Mouse (Mus musculus) embryonic facial prominence, embryonic 14.5 days (tissue): ENCODE measurements at regions not wholly inside any gene's neighbourhood (a gene's known extent, or its start where the extent isn't known, plus 50 kb on each side); places are given as distances from the start of the nearest gene placed in this dataset.

Experiments
- ATAC-seq: fragments of 200-750 bp; cut with Nextera tagmentation; 2 replicates; pipeline ENCODE4 v1.8.0; 2017; ENCODE audit warnings: low read depth, moderate number of reproducible peaks, moderate TSS enrichment
- DNase-seq: peaks from one replicate; pipeline ENCODE4 v3.0.0-alpha.2; 2015; ENCODE audit warnings: low spot score
- H3K27ac ChIP-seq: fragments of 300-500 bp; sonication (generic); replicated peaks from 2 replicates; pipeline ENCODE4 v1.5.1; 2014; ENCODE audit warnings: low read depth, mild to moderate bottlenecking, low read length, moderate library complexity
- H3K27me3 ChIP-seq: fragments of 300-500 bp; sonication (generic); replicated peaks from 2 replicates; pipeline ENCODE4 v1.6.1; 2014; ENCODE audit warnings: low read length; ENCODE audit not compliant: control insufficient read depth, insufficient read depth
- H3K36me3 ChIP-seq: fragments of 300-500 bp; sonication (generic); 2 replicates; pipeline ENCODE4 v1.6.1; 2014; ENCODE audit warnings: low read length, mixed read lengths; ENCODE audit not compliant: control insufficient read depth, insufficient read depth
- H3K4me1 ChIP-seq: fragments of 300-500 bp; sonication (generic); 2 replicates; pipeline ENCODE4 v1.6.1; 2014; ENCODE audit warnings: antibody characterized with exemption, low read length; ENCODE audit not compliant: control insufficient read depth, insufficient read depth
- H3K4me2 ChIP-seq: fragments of 300-500 bp; sonication (generic); 2 replicates; pipeline ENCODE4 v1.6.1; 2014; ENCODE audit warnings: low read depth, mild to moderate bottlenecking, low read length, moderate library complexity, mixed read lengths
- H3K4me3 ChIP-seq: fragments of 300-500 bp; sonication (generic); 2 replicates; pipeline ENCODE4 v1.5.1; 2014; ENCODE audit warnings: low read depth, mild to moderate bottlenecking, low read length
- H3K9ac ChIP-seq: fragments of 300-500 bp; sonication (generic); 2 replicates; pipeline ENCODE4 v1.6.1; 2014; ENCODE audit warnings: low read depth, mild to moderate bottlenecking, low read length, moderate library complexity, mixed read lengths
- H3K9me3 ChIP-seq: fragments of 300-500 bp; sonication (generic); 2 replicates; pipeline ENCODE4 v1.6.1; 2016; ENCODE audit warnings: low read length; ENCODE audit not compliant: control insufficient read depth
- WGBS: fragments of 180-500 bp; shearing (Covaris S2); extraction: QIAGEN DNeasy Blood & Tissue Kit; methylation state at CpG from one replicate; pipeline ENCODE4 v1.1.7; 2014; 5-methylcytosine and 5-hydroxymethylcytosine counted together

DNA sequence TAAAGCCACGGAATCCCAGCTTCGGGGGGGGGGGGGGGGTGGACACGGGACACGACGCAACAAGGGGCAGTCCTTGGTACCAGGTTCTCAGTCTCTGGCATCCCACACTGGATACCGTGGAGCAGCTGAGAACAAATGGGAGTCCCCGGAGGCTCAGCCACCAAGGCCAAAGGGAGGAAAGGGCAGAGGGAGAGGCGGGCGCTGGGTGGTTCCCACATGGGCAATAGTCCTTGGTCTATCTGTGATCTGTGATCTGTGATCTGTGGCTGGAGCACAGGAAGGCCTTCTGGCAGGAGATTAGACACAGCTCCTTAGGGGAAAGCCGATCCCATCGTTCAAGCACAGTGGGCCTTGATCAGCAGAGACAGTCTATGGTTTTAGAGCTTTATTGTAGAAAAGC, 314.0 kb upstream of the Hs6st1 start:
- Histone ChIP-seq H3K4me2 (no peak overlapping the region), H3K4me1 (peaks cover 5% of the 10 kb centered on the region; the same call in 1 of the 2 replicates), H3K27me3 (no peaks in the 10 kb centered on the region), H3K4me3 (no peak overlapping the region), H3K27ac (no peak overlapping the region), H3K9me3 (no peaks in the 10 kb centered on the region), H3K36me3 (no peaks in the 10 kb centered on the region), H3K9ac (no peak overlapping the region)
- ATAC-seq, result no peak
- DNase-seq, result no peak
- 83% methylated on average over 6 of the region's 11 CpGs for WGBS

DNA sequence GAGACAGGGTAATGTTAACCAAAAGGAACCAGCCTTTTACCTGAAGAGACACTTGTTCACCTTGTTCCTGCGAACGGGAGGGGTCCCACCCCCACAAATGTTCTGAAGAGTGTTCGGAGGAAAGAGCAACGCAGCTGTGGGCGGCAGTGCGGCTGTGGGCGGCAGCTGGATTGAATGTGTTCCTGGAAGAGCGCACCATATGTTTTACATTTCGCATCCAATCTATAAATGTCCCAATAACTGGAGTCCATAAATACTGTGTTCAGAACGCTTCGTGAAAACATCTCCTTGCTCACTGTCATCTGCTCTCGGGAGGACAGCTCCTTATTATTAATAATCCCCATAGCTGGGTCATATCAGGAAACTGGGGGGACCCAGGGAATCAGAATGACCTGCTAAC, 309.2 kb upstream of the Hs6st1 start:
- peak; percentile 59 for DNase-seq
- 53% methylated on average over 12 of the region's 12 CpGs for WGBS
- peak overlapping the region; percentile 39 for H3K27ac ChIP-seq

DNA sequence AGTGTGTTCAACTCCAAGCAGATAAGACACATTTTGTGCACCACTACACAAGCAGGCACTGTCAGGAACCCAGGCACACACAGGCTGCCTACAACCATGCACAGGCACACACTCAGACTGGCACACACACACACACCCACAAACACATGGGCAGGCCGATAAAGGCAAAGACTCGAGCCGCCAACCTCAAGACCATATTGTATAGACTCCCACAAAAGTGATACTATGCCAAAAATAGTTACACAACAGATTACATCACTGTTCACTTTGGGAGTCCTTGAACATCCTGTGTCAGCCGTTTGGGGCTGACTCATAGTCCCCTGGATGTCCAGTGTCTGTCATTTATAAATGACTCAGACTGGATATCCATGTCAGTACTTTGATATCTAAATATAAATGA, 308.6 kb upstream of the Hs6st1 start:
- ATAC-seq, result no peak
- Histone ChIP-seq H3K27me3 (no peaks in the 10 kb centered on the region), H3K4me1 (peaks cover 10% of the 10 kb centered on the region; the same call in 1 of the 2 replicates), H3K4me2 (no peak overlapping the region; the same call in 1 of the 2 replicates), H3K4me3 (no peak overlapping the region), H3K9ac (no peak overlapping the region), H3K9me3 (no peaks in the 10 kb centered on the region), H3K36me3 (no peaks in the 10 kb centered on the region), H3K27ac (peak overlapping the region; percentile 39; the same call in 1 of the 2 replicates)
- 71% methylated on average over 4 of the region's 4 CpGs for WGBS
- DNase-seq, result no peak

More for the DNA sequence above, 309.2 kb upstream of the Hs6st1 start:
- ATAC-seq, result no peak
- H3K36me3 ChIP-seq, result no peaks in the 10 kb centered on the region
- no peak overlapping the region; the same call in 1 of the 2 replicates for H3K4me2 ChIP-seq
- H3K9ac ChIP-seq, result no peak overlapping the region
- H3K9me3 ChIP-seq, result no peaks in the 10 kb centered on the region
- H3K4me3 ChIP-seq, result no peak overlapping the region
- H3K4me1 ChIP-seq, result peaks cover 10% of the 10 kb centered on the region; the same call in 1 of the 2 replicates
- no peaks in the 10 kb centered on the region for H3K27me3 ChIP-seq

DNA sequence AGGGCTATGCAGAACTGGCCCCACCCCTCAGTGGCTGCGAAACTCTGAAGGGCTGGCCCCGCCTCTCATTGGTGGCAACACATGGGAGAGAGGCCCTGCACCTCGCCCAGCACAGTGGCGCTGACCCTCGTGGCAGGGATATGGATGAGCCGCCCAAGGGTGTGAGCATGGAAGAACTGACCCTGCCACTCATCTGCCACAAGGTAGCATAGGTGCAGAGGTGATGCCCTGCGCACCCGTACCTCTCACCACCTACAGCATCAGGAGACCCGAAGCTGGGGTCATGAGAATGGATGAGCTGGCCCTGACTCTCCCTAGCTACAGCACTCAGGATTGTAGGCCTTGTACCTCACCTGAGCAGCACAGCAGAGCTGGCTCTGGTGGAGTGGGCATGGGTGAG, 305.1 kb upstream of the Hs6st1 start:
- Histone ChIP-seq H3K9me3 (no peaks in the 10 kb centered on the region), H3K27ac (no peak overlapping the region), H3K36me3 (no peaks in the 10 kb centered on the region), H3K4me3 (no peak overlapping the region), H3K9ac (no peak overlapping the region), H3K27me3 (no peaks in the 10 kb centered on the region), H3K4me1 (peaks cover 10% of the 10 kb centered on the region; the same call in 1 of the 2 replicates), H3K4me2 (no peak overlapping the region)
- WGBS, result 92% methylated on average over 9 of the region's 9 CpGs
- no peak for ATAC-seq
- DNase-seq, result no peak

DNA sequence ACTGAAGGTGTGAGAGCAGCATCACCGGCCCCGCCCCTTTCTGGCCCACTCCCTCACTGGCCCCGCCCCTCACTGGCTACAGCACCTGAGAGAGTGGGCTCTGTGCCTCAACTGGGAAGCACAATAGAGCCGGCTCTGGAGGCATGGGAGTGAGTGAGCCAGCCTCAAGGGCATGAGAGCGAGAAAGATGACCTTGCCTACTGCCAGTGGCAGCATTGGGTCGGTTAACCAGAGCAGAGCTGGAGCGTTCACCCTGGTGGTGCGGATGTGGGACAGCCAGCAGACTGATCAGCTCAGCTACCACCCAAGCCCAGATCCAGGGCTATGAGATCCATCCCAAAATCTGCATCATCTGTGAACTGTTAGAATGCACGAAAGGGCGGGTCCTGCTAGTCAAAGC, 304.7 kb upstream of the Hs6st1 start:
- H3K4me2 ChIP-seq, result no peak overlapping the region
- peaks cover 10% of the 10 kb centered on the region; the same call in 1 of the 2 replicates for H3K4me1 ChIP-seq
- no peak overlapping the region for H3K4me3 ChIP-seq
- no peaks in the 10 kb centered on the region for H3K36me3 ChIP-seq
- WGBS, result 83% methylated on average over 8 of the region's 10 CpGs
- no peak overlapping the region for H3K9ac ChIP-seq
- no peaks in the 10 kb centered on the region for H3K9me3 ChIP-seq
- no peaks in the 10 kb centered on the region for H3K27me3 ChIP-seq
- no peak for ATAC-seq
- no peak for DNase-seq
- no peak overlapping the region for H3K27ac ChIP-seq

DNA sequence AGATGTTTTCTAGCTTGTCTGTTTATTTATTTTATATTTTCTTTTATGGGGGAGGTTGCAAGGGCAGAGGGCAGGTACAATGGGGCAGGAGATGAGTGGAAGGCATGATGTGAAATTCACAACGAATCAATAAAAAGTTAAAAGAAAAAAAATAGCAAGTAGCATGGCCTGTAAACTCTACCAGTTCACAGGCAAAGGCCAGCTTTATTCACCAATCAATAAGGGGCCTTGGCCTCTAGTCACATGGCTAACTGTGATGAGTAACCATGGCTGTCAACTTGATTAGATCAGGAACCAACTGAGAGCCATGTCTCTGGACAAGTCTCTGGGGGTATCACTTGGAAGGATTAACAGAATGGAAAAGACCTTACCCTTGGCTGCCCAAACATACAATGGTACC, 304.1 kb upstream of the Hs6st1 start:
- Histone ChIP-seq H3K9ac (no peak overlapping the region), H3K27me3 (no peaks in the 10 kb centered on the region), H3K36me3 (no peaks in the 10 kb centered on the region), H3K4me3 (no peak overlapping the region), H3K9me3 (no peaks in the 10 kb centered on the region), H3K4me1 (0 out of 2 replicates have a peak, but pooled peaks cover 6% of the 10 kb centered on the region), H3K4me2 (no peak overlapping the region), H3K27ac (no peak overlapping the region)
- DNase-seq, result no peak
- ATAC-seq, result no peak
- 76% methylated on average over 1 of the region's 1 CpGs for WGBS

DNA sequence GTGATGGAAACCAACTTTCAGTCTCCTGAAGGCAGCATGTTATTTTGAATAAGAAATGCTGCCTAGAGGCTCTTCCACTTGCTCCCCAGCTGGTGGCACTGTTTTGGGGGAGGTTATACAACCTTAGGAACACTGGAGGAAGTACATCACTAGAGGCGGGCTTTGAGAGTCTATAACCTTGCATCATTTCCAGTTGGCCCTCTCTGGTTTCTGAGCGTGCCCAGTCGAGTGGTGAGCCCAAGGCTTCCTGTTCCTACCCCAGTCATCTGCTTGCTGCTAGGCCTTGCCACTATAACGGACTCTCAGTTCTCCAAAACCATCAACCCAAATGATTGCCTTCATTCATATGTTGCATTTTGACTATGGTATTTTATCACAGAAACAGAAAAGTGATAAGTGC, 302.5 kb upstream of the Hs6st1 start:
- no peaks in the 10 kb centered on the region for H3K4me1 ChIP-seq
- no peak overlapping the region for H3K4me3 ChIP-seq
- 82% methylated on average over 4 of the region's 4 CpGs for WGBS
- no peaks in the 10 kb centered on the region for H3K9me3 ChIP-seq
- H3K9ac ChIP-seq, result no peak overlapping the region
- no peak overlapping the region for H3K27ac ChIP-seq
- no peak overlapping the region for H3K4me2 ChIP-seq
- H3K27me3 ChIP-seq, result no peaks in the 10 kb centered on the region
- ATAC-seq (no peak), DNase-seq (no peak)
- H3K36me3 ChIP-seq, result no peaks in the 10 kb centered on the region

DNA sequence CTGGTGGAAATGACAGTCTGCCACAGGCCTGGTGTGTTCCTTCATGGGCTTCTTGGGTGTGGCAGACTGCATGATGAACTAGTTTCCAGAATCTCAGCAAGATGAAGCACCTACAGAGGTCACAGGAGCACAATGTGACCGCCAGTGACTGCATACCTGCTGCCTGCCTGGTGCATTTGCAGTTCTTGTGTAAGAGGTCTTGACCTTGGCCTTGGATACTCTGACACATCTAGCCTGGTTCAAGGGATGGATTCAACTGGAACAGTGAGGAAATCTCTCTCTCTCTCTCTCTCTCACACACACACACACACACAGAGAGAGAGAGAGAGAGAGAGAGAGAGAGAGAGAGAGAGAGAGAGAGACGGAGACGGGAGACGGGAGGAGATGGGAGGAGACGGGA, 301.9 kb upstream of the Hs6st1 start:
- WGBS, result 85% methylated on average over 5 of the region's 5 CpGs

DNA sequence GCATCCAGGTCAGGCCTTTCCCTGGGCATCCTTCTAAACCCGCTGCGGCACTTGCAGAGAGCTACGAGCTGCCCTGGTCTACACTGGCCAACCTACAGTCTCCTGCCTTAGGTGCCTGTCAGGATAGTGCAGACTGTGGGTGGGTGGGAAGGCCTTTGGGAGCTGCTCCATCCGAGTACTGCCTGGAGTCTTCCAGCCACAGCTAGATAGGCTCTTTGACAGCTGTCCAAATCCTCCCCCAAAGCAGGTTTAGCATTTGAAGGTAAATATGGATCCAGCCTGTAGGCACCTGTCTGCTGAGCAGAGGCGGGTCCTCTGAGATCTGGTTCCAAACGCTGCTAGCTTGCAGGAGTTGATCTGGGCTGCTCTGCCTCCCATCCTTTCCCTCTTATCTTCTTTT, 295.6 kb upstream of the Hs6st1 start:
- ATAC-seq (no peak), DNase-seq (no peak)
- H3K36me3 ChIP-seq, result no peaks in the 10 kb centered on the region
- H3K4me3 ChIP-seq, result no peak overlapping the region
- H3K27ac ChIP-seq, result no peak overlapping the region
- no peak overlapping the region for H3K9ac ChIP-seq
- 77% methylated on average over 6 of the region's 6 CpGs for WGBS
- H3K9me3 ChIP-seq, result no peaks in the 10 kb centered on the region
- H3K27me3 ChIP-seq, result no peaks in the 10 kb centered on the region
- no peak overlapping the region for H3K4me2 ChIP-seq
- no peaks in the 10 kb centered on the region for H3K4me1 ChIP-seq

More for the DNA sequence above, 301.9 kb upstream of the Hs6st1 start:
- Histone ChIP-seq H3K4me3 (no peak overlapping the region), H3K9ac (no peak overlapping the region), H3K36me3 (no peaks in the 10 kb centered on the region), H3K4me1 (no peaks in the 10 kb centered on the region), H3K9me3 (no peaks in the 10 kb centered on the region), H3K27me3 (no peaks in the 10 kb centered on the region), H3K27ac (no peak overlapping the region), H3K4me2 (no peak overlapping the region)
- no peak for ATAC-seq
- no peak for DNase-seq
